Mouse (Mus musculus) right cerebral cortex, postnatal 36 days (tissue): Measurements from ENCODE around the gene Hdac4.

Experiments used
- DNase-seq, 2 experiments: peaks; one replicate each; pipeline ENCODE4 v3.0.0; 2022; ENCODE audit warnings: low spot score in 2 of 2, mixed read lengths in 1 of 2

Gene Hdac4

GRCm38 (mm10) chr1:92061198-92062073, 134.1 kb downstream of the Hdac4 start:
- DNase-seq = no peak

GRCm38 (mm10) chr1:92060532-92061064, 134.9 kb downstream of the Hdac4 start:
- no peak for DNase-seq

- DNase-seq = no peak
These were observed 135.9 kb downstream of the Hdac4 start for GRCm38 (mm10) chr1:92059571-92059970.

- DNase-seq = no peak
These were observed 136.6 kb downstream of the Hdac4 start for GRCm38 (mm10) chr1:92058731-92059425.

GRCm38 (mm10) chr1:92057068-92057467, 138.4 kb downstream of the Hdac4 start:
- no peak for DNase-seq

- DNase-seq = no peak
These were observed 140.3 kb downstream of the Hdac4 start for GRCm38 (mm10) chr1:92055149-92055548.

- no peak for DNase-seq
These were observed 143.3 kb downstream of the Hdac4 start for GRCm38 (mm10) chr1:92052190-92052589.

- no peak for DNase-seq
These were observed 143.9 kb downstream of the Hdac4 start for GRCm38 (mm10) chr1:92051489-92052062.

GRCm38 (mm10) chr1:92050992-92051391, 144.5 kb downstream of the Hdac4 start:
- no peak for DNase-seq

GRCm38 (mm10) chr1:92050566-92050965, 144.9 kb downstream of the Hdac4 start:
- DNase-seq = no peak

- DNase-seq = no peak
These were observed 146.8 kb downstream of the Hdac4 start for GRCm38 (mm10) chr1:92048415-92049354.

- DNase-seq = no peak
These were observed 149.8 kb downstream of the Hdac4 start for GRCm38 (mm10) chr1:92045671-92046070.

GRCm38 (mm10) chr1:92044868-92045267, 150.6 kb downstream of the Hdac4 start:
- DNase-seq = no peak

- no peak for DNase-seq
These were observed 151.5 kb downstream of the Hdac4 start for GRCm38 (mm10) chr1:92043989-92044388.

- no peak for DNase-seq
These were observed 153.4 kb downstream of the Hdac4 start for GRCm38 (mm10) chr1:92042126-92042525.

GRCm38 (mm10) chr1:92041290-92041689, 154.2 kb downstream of the Hdac4 start:
- no peak for DNase-seq

GRCm38 (mm10) chr1:92038714-92039113, 156.8 kb downstream of the Hdac4 start:
- peak in 1 of 2 experiments; percentile 27 for DNase-seq

- no peak for DNase-seq
These were observed 158.5 kb downstream of the Hdac4 start for GRCm38 (mm10) chr1:92037039-92037438.

GRCm38 (mm10) chr1:92035770-92036169, 159.7 kb downstream of the Hdac4 start:
- DNase-seq = no peak

GRCm38 (mm10) chr1:92034247-92034646, 161.3 kb downstream of the Hdac4 start:
- no peak for DNase-seq

GRCm38 (mm10) chr1:92033463-92033862, 162.0 kb downstream of the Hdac4 start:
- DNase-seq = no peak
